ENCODE assay signal across 8 mouse cellular contexts in the genomic region with DNA sequence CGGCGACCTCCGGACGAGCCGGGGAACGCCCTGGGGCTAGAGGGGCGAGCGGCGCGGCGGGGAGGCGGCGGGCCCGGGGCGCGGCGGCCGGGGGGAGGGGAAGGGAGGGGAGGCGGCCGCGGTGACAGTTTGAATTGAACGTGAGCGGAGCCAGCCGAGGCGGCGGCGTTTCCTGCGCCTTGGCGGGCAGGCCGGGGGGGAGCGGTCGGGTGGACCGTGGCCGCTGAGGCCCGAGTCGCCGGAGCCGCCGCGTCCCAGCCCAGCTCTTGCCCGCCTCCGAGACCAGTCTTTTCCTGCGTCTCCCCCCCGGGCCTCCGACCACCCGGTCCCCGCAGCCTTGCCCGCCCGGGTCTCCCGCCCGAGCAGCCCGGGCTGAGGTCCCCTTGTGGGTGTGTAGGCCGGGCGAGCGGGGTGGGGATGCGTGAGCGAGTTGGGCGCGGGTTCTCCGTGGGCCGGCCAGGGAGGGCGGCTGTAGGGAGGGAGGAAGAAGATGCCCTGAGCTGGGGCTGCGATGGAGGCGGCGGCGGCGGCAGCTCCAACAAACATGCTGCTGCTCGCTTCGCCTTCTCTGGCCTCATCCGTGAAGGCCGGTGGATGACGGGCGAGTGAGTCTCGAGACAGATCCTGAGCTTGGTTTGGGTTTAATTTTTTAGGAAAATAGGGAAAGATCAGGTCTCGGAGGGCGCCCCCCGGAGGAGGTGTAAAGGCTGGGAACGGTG. TPM values are rescaled to one million over a fixed set of nuclear protein-coding genes. Genes with fewer than 3 reads are reported as not detected.
DNase-seq lines count a peak whose midpoint lies in the region; ATAC-seq and TF ChIP-seq lines count a peak whose summit lies in the region.

No protein-coding gene starts in this region.

- peak overlapping the region; percentile 98 for H3K9ac ChIP-seq in lung, postnatal 0 days (replicated peaks; ENCODE audit: low read depth)

- H3K27me3 ChIP-seq in lung, postnatal 0 days (replicated peaks; ENCODE audit: insufficient read depth, low read length): no peaks in the 10 kb centered on the region

- H3K4me1 ChIP-seq in lung, postnatal 0 days (ENCODE audit: insufficient read depth, low read depth, low read length): peaks cover 8% of the 10 kb centered on the region; the same call in 1 of the 2 replicates

- peak overlapping the region; percentile 63 for H3K4me2 ChIP-seq in lung, postnatal 0 days (replicated peaks; ENCODE audit: low read depth, low read length)

- DNase-seq in T-cell, adult 2 months (ENCODE audit: low spot score): peak; percentile 48
- DNase-seq in cerebellum, adult 9-10 months: peak; percentile 79
- DNase-seq in layer of hippocampus, postnatal 10 days (ENCODE audit: low spot score in 2 of 2): peak; percentile 73 to 82
- DNase-seq in lung, postnatal 0 days (ENCODE audit: low spot score): peak; percentile 67
- peak; percentile 36 for DNase-seq in ovary, postnatal 10 days (ENCODE audit: low spot score)
- DNase-seq in urinary bladder, postnatal 14 days (ENCODE audit: low spot score): peak; percentile 64

- WGBS in lung, postnatal 0 days: under 1% methylated on average over 27 of the region's 78 CpGs

- H3K4me3 ChIP-seq in lung, postnatal 0 days (ENCODE audit: low read depth, low read length): peak overlapping the region; percentile 98

- TF ChIP-seq EP300 in lung, postnatal 0 days (IDR thresholded peaks at IDR 0.05): no peak

- peak; percentile 56 for TF ChIP-seq CTCF in lung, postnatal 0 days (IDR thresholded peaks at IDR 0.05)

- no peaks in the 10 kb centered on the region for H3K36me3 ChIP-seq in lung, postnatal 0 days (ENCODE audit: insufficient read depth, low read length)

- peak overlapping the region; percentile 99 for H3K27ac ChIP-seq in lung, postnatal 0 days (ENCODE audit: low read length)

- H3K9me3 ChIP-seq in lung, postnatal 0 days (ENCODE audit: low read length): no peaks in the 10 kb centered on the region

- peak; percentile 21 for ATAC-seq in frontal cortex, adult (ENCODE audit: low TSS enrichment)
- ATAC-seq in hematopoietic stem cell, adult 5-6 weeks (replicated peaks in 1 of 2; ENCODE audit: insufficient read depth in 1 of 2, low FRiP score in 2 of 2, low TSS enrichment in 1 of 2, low read depth in 1 of 2, poor library complexity in 2 of 2, severe bottlenecking in 2 of 2): peak; percentile 13 to 28; a peak in 1 of 4 replicates
- peak; percentile 42 for ATAC-seq in lung, postnatal 0 days

RNA-seq across cellular contexts. Expression of gene Sept7, which starts 0.7 kb away (rescaled TPM):
- total RNA-seq in hematopoietic stem cell, adult 5-6 weeks (2017): 320 and 374 TPM in 2 replicates
- total RNA-seq in layer of hippocampus, postnatal 10 days (2021): 100 to 1,000 TPM; 268 to 271 TPM
- polyA plus RNA-seq in lung, postnatal 0 days (2015; fragmentation: Nextera tagmentation; extraction: Ambion mirVana): 237 and 274 TPM in 2 replicates

Comparison
In these comparisons a context has a peak if more than half of its experiments do, and no peak if none do; other contexts are left out.
1. Peak in every context shown above with its lines: DNase-seq, ATAC-seq, H3K4me3 ChIP-seq and H3K27ac ChIP-seq.